Mouse (Mus musculus) kidney, adult 11 months (tissue): ENCODE measurements around the gene Cdc6.
"Not testable (repeated sequence)": the region's sequence is repeated elsewhere in the genome, so short reads cannot be mapped to it uniquely, and the experiment has no call there.

Experiments
- DNase-seq: peaks from one replicate; pipeline ENCODE4 v3.0.0; 2022

The Cdc6 gene

GRCm38 (mm10) chr11:98932293-98933091 lies 24.9 kb downstream of the Cdc6 start:
- no peak for DNase-seq

GRCm38 (mm10) chr11:98933151-98933550 lies 25.6 kb downstream of the Cdc6 start:
- peak; percentile 74 for DNase-seq

GRCm38 (mm10) chr11:98933847-98934246 lies 26.2 kb downstream of the Cdc6 start:
- DNase-seq: not testable (repeated sequence)

DNA sequence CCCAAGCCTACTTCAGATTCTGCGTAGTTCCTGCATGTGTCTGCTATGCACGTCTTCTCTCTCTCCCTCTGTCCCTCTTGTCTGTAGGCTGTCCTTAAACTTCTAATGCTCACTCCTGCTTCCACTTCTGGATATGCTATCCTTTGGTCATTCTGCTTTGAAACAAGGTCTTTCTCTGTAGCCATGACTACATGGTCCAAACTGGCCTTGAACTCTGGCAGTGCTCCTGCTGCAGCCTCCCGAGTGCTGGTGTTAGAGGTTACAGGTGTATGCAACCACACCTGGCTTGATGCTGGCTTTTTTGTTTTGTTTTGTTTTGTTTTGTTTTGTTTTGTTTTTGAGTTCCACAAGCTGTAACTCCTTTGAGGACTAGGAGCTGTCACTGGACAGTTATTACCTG lies 26.8 kb downstream of the Cdc6 start:
- no peak for DNase-seq

DNA sequence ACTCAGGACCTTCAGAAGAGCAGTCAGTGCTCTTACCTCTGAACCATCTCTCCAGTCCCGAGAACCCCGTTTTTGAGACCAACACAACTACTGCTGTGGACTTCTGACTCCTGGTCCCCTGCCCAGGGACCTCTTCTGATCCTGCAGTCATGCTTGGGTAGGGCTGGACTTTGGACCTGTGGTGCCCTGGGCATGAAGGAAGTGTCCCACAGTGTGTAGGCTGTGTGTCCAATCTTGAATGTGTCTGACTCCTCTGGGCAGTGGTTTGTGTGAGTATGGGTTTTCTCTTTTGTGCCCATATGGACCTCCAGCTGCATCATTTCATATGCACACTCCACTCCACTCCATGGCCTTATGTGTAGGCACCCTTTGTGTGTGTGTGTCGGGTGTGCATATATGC lies 27.5 kb downstream of the Cdc6 start:
- peak; percentile 92 for DNase-seq

DNA sequence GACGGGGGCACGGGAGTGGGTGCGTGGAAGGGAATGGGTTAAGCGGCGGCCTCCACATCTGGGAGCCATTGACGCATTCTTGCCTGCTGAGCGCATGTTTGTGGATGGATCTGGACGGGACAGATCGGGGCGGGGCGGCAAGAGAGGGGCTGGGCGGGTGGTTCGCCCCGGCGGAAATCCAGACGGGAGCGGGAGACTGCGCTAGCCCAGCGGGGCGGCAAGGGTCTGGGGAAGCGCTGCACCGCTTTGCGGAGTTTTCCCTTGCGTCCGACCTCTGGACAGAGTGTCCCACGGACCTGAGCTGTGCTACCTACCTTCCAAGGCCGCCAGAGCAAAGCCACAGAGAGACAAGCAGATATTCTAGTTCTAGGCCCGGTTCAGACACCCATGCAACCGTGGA lies 28.6 kb downstream of the Cdc6 start:
- peak; percentile 66 for DNase-seq

DNA sequence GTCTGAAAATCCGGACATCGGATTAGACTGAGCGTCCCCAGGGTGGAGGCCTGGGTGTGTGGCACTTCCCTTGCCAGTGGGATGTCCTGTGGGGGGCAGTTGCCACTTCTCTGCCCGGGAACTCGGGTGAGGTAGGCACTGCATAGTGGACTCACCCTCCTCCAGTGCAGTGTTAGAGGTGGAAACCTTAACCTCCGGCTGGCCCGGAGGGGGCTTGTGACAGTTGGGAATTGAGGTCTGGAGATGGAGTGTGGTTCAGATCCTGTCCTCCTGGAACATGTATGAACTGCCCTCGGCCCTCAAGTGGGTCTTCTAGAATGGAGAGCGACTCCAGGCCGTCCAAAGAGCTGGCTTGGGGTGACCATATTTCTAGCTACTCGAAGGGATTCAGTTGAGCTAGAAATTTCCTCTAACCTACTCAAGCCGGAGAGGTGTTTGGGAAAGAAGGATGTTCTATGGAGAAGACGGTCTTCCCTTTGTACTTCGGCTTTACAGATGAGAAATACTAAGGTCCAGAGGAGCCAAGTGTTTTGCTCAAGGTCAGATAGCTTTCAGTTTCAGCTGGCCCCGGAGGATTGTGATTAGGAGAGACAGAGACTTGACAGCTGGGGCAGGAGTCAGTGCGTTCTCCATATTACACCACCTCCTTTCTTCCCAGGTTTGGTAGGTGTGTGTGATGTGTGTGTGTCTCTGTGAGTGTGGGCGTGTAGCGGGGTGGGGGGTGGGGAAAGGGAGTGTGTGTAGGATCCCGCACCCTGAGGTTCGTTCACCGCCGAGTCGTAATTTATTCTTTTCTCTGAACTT lies 29.2 kb downstream of the Cdc6 start:
- DNase-seq: no peak

- peak; percentile 94 for DNase-seq
Measured at GRCm38 (mm10) chr11:98937410-98937913, 29.9 kb downstream of the Cdc6 start.

DNA sequence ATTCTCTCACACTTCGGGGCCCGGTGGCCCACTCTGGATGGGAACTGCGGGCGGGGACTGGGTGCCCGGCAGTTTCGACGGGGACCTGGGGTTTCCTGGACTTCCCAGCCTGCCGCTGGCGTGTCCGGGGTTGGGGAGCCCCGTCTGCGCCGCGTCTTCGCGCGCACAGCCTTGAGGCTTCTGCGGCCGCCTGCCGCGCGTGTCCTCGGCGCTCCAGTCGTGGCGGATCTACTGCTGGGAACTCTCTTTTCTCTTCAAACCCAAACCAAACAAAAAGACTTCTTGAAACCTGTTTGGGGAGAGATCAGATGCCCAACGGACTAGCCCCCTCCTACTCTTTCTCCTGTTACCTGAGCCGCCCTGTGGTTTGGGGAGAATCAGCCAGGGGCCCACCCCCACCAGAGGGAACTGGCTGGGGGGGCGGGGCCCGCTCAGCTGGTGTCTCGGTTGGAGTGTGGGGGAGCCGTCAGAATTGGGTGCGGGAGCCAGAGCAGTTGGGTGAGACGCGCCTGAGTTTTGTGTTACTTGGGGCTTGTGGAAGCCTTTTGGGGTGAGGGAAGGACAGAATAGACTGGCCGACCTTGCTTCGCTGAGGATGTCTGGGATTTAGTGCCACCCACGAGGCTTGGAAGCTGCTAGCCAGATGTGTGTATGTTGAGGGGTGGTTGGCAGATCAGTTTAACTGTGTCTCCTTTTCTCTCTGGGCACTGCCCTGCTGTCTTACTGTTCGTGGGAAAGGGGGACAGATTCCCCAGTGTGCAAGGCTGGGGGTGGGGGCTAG lies 30.5 kb downstream of the Cdc6 start:
- DNase-seq: peak; percentile 66

DNA sequence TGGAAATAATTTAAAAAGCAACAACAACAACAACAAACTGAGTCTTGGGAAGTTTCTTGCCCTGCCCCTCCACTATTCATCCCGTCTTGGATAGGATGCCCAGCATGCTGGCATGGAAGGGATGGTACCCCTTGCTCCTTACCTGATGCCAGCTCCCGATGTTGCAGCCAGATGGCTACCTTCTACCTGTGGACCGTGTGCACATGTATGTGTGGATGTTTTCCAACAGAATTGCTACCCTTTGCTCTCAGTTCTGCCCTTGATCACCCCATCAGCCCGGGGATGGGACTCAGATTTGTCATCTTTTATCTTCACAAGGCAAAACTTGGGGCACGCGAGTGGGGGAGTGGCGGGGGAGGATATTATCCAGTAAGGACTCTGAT lies 31.1 kb downstream of the Cdc6 start:
- DNase-seq: no peak

DNA sequence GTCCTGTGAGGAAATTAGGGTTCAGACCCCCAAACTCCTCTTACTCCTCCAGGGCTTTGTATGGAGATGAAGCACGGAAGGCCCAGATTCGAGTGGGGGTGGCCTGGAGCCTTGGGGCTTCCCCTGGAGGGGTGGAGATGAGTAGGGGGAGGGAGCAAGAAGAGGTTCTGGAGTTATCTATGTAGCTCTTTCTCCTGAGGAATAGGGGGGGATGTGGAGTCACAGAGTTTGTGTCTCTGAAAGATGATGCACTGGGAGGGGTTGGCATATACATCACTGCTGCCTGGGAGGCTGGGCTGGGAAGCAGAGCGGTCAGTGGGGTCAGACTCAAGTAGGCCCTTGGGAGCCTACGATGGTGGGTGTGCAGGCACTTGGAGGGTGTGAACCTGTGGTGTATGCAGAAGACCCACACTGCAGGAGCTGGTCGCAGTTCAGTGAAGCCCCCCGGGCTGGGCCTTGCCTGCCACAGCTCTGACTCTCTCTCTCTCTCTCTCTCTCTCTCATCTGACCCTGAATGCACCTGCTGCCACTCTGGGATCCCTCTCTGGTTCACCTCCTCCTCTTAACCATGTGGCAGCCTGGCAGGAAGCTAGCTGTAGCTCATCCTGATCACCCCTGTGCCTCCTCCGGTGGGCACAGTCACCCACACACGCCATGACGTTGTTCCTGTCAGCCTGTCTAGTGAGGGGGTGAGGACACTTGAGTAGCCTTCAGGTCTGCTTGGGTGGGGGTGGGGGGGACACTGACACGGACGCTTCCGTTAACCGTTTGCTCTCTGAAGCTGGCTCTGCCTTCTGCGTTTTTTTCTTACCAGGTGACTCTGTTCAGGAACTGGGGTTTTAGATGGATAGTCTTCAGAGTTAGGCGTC lies 31.7 kb downstream of the Cdc6 start:
- peak; percentile 30 for DNase-seq

DNA sequence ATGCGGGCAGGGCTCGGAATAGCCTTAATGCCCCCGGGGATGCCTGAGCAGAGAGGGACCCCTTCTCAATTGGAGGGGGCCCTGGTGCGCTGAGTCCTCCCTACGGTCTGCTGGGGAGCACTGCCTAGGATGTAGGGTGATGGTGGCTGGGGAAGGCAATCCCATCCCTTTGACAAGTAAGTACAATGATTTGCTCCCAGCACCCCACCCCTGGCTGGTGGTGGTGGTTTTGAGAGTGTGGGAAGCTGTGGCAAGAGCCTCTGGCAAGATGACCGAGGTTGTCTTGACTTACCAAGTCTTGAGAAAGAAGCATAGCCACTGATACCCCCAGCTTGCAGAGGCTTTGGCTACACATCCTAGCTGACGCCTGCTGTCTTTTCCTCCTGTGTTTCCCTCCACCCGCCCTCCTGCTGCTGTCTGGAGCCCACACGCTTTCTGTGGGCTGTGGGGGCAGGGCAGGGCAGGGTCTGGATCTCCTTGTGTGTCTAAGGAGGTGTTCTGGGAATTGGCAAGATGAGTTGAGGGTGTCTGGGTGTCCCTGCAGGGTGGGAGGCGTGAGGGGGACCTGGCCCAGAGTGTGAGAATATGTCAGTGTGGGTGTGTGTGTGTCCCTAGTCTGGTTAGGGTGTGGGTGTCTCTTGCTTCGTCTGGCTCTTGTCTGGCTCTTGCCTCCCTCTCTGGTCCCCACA lies 32.5 kb downstream of the Cdc6 start:
- no peak for DNase-seq

DNA sequence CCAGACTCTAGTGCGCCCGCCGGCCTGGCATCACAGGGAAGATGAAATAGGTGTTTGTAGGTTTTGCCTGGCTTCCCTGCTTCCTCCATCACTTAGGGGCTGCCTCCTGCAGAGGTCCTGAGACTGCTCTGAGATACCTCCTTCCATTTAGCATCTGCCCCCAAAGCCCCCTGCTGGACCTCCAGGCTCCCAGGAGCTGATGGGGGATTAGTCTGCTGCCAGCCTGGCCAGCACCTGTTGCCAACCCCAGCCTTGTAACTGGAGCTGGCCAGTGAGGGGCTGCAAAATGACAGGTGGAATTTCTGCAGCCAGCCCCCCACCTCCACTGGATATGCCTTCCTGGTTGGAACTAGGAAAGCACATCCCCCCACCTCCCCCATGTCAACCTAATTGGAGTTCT lies 33.2 kb downstream of the Cdc6 start:
- no peak for DNase-seq

GRCm38 (mm10) chr11:98941341-98941825 lies 33.8 kb downstream of the Cdc6 start:
- peak; percentile 83 for DNase-seq

- peak; percentile 86 for DNase-seq
Measured at GRCm38 (mm10) chr11:98941826-98942550, 34.4 kb downstream of the Cdc6 start.

- DNase-seq: no peak
Measured at GRCm38 (mm10) chr11:98942555-98942922, 34.9 kb downstream of the Cdc6 start.

DNA sequence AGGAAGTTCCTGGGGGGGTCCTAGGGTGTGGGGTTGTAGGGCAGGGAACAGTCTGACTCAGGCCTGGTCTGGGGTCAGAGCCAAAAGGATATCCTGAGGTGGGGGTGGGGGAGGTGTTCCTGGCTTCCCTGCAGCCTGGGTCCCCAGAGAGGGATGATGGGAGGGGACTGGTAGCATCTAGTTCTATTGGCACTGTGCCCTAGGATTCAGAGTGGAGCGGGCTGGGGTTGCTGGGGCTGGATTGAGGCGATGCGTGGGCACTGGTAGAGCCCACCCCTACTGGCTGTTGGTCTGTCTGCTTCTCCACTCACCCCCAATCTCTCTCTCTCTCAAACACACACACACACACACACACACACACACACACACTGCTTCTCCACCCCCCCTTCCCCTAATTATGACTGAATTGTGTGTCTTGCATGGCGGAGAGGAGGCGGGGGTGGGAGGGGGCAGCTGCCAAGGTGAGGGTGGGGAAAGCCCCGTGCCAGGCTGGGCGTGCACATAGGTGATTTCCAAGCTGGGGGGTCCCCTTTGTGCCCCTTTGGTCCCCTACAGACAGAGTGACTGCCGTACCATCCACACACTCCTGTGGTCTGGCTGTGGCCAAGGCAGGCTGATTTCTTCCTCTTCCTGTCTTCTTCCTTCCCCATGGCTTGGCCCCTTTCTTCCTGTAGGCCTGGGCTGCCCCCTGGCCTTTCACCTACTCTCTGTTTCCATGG lies 35.5 kb downstream of the Cdc6 start:
- DNase-seq: peak; percentile 76

GRCm38 (mm10) chr11:98943741-98944461 lies 36.3 kb downstream of the Cdc6 start:
- no peak for DNase-seq

GRCm38 (mm10) chr11:98944897-98945604 lies 37.5 kb downstream of the Cdc6 start:
- DNase-seq: no peak
